Mouse (Mus musculus) T-helper 17 cell (primary cell): ENCODE measurements around the gene Naip1.
"Not testable (repeated sequence)": the region's sequence is repeated elsewhere in the genome, so short reads cannot be mapped to it uniquely, and the experiment has no call there.

Source experiments
- in situ Hi-C, 2 experiments: fragments of 300-600 bp; cut with MboI, MseI; formaldehyde crosslinking; loops; 1 replicate in 1 of 2; 2 replicates in 1 of 2; pipeline ENCODE4 v1.15.1; 2025; ENCODE audit warnings: high pct_unique_total_duplicates in 2 of 2

Naip1 gene

DNA sequence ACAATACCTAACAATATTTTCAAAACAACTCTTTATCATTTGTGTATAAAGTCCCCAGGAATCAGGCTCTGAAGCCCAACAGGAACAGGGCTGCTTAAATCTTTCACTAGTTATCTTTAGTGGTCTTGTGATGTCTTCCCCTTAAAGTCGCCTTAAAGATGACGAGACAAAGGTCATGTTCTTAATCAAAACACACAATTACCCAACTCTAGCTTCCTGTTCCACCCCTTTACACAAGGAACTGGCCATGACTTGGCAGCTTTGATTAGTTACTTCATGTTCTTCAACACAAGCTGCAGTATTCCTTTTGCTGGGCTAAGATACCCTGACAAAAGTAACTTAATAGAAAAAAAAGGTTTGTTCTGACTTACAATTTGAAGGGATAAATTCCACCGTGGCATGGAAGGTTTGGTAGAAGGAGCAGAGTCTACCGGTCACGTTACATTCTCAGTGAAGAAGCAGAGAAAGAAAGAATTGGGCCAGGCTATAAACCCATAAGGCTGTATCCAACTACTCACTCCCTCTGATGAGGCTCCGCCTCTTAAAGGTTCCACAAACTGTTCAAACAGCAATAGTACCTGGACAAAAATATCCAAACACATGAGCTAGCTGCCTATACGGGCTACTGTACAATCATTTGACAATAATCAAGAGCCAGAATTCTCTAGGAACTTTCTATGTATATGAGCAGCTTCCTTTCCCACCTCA is 49.6 kb downstream of the Naip1 start:
- in situ Hi-C loops: not testable (repeated sequence)

DNA sequence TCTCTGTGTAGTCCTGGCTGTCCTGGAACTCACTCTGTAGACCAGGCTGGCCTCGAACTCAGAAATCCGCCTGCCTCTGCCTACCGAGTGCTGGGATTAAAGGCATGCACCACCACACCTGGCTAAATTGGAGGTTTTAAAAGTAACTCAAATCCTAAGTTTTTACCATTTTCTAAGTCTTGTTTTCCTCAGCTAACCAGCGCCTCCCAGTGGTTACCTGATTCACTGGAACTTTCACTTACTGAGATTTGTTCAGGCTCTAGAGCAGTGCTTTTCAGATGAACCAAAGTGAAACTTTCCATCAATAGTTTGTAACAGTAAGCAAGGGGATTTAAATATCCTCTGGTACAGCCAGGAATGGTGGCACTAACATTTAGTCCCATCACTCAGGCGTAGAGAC is 61.6 kb downstream of the Naip1 start:
- in situ Hi-C loops: loop anchor here in 1 of 2 experiments (10.0 kb wide), 1 partner anchor 396 kb away; no protein-coding TSS in a partner anchor

DNA sequence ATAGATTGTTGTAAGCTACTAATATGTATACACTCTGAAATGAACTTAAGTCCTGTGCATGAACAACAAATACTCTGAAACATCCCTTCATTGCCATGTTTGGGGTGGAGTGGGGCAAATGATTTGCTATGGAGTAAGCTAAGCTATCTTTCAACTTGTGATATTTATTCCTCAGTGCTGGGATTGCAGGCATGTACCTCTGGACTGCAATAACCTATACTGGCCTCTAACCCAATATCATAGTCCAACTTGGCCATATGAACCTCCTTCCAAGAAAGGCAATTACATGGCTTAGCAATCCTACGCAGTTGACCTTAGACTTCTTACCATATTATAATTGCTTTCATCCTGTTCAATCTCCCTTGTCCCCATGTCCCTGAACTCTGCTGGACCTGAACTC is 82.1 kb downstream of the Naip1 start:
- in situ Hi-C loops: no loop called here
